Mouse (Mus musculus) cerebellum, adult 11-12 months (tissue): Measurements from ENCODE around the gene Nhp2.
A peak's percentile ranks its signal among the peaks of the same experiment; 100 is the strongest.
"Not testable (repeated sequence)": the region's sequence is repeated elsewhere in the genome, so short reads cannot be mapped to it uniquely, and the experiment has no call there.

Source experiments
- DNase-seq: peaks from one replicate; pipeline ENCODE4 v3.0.0; 2022

The Nhp2 gene

DNA sequence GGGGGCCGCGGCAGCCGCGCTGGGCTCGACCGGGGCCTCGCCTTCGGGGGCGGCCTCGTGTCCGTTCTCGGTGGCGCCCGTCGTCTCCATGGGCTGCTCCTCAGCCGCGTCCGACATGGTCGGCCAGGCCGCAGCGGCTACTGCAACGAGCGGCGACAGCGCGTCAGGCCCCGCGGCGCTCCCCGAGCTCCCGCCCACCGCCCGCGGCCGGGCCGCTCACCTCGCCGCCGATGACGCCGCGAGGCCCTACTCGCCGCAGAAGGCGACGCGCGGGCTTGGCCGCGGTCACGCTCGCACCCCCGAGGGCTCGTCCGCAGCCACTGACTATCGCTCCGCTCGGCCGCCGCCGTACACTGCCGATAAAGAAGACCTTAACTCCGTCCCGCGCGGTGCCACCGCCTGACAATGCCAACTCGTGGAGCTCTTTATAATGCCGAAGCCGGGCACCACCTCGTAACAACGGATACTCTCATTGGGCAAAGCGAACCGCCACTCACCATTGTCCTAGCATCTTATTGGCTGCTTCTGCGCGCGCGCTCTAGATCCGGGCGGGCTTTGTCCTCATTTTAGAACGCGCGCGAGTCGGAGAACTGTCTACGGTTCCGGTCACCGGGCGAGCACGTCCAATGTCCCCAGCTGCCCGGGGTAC lies 13.0 kb upstream of the Nhp2 start, which contains the start of gene Hnrnpab:
Gene Hnrnpab, minus strand, starts transcription at position 401 of the 649 bp plus-strand sequence.
- peak; percentile 97 for DNase-seq

DNA sequence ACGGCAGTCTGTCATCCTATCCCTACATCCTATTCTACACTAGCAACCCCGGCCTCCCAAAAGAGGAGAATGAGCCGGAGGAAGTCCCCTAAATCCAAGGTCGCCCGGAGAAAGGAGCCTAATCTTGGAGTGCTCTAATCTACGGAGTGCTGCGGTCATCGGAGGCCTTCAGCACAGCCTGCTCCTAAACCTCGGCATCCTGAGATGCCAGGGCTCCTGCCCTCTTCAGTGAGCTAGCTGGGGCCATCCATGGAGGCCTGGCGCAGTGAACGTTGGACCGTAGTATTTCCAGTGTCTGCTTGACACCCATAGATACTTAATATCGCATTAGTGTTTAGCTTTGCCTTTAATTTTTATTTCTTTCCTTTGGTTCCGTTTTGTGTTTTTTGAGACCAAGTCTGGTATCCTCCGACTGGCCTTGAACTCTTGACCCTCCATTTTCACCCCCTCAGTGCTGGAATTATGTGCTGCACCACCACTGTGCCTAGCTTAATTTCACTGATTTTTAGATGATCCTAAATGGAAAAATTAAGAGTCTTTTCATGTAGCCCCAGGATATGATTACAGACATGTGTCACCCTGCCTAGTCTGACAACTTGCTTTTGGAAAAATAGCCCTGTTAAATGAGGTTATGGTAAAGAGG lies 12.3 kb upstream of the Nhp2 start:
- DNase-seq = no peak

DNA sequence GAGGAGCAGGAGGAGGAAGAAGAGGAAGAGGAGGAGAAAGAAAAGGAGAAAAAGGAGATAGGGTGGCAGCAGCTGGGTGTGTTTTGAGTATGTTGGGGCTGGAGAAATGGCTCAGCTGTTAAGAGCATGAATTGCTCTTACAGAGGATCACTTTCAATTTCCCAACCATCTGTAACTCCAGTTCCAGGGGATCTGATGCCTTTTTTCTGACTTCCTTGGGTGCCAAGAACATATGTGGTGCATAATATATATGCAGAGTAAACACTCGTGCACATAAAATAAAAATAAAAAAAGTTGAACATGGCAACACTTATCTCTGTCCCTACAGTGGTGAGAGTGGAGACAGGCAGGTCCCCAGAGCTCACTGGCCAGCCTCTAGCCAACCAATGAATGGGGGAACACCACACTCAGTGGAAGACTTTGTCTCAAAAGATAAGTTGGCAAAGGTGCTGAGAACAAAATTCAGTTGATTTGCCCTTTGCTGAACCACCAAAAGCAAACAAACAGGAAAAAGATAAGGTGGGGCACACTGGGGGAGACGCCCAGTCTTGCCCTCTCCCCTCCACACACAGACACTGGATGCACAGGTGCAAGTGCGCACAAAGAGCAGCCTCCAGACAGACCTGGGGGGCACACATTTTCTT lies 10.1 kb upstream of the Nhp2 start:
- no peak for DNase-seq

DNA sequence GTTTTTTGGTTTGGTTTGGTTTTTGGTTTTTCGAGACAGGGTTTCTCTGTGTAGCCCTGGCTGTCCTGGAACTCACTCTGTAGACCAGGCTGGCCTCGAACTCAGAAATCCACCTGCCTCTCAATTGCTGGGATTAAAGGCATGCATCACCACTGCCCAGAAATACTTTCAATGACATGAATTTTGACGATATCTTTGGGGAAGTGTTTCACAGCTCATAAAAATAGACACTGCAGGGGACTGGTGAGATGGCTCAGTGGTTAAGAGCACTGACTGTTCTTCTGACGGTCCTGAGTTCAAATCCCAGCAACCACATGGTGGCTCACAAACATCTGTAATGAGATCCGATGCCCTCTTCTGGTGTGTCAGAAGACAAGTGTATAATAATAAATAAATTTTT lies 9.6 kb upstream of the Nhp2 start:
- not testable (repeated sequence) for DNase-seq

DNA sequence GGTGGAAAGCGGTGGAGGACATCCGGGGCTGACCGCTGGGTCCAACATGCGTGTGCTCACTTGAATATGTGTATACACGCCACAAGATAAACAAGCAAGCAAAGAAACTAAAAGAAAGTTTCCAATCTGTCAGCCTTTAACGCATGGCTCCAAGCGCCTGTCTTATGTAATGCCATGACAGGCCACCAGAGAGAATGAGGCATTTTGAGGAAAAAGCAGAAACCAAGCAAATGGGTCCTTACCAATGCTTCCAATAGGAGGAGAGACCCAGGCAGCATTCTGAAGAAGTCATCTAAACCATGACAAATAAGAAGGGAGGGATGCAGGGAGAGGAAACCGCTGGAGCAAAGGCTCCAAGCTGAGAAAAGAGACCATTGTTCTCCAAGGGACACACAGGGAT lies 5.3 kb upstream of the Nhp2 start:
- DNase-seq = no peak

DNA sequence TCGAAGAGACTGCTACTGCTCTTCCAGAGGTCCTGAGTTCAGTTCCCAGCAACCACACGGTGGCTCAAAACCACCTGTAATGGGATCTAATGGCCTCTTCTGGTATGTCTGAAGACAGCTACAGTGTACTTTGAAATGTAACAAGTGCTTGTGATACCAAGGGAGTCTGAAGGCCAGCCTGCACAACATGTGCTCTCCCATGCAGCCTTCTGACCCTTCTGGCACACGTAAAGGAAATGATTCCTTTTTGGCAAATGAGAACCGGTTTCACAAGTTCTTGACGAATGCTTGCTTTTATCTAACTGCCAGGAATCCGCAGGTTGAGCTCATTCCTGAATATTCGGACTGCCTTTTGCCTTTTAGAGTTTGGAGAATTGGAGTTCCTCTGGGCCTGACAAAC lies 4.4 kb upstream of the Nhp2 start:
- DNase-seq = no peak

DNA sequence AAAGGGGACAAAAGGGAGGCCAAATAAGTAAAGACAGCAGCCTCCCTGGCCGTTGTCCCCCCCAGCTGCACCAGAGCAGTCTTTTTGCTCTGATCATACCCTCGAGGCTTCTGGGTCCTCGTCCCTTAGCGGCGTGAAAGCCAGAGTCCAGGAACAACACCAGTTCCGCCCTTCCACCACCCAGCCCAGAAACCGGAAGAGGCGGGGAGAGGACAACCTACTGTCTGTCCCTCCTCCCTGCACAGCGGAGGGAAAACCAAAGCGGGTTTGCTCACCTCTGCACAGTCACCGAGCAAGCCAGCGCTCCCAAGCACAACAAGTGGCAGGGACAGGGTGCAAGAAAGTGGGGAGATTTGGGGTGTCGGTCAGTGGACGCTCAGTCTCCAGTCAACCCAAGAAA lies 3.9 kb upstream of the Nhp2 start:
- DNase-seq = peak; percentile 31

DNA sequence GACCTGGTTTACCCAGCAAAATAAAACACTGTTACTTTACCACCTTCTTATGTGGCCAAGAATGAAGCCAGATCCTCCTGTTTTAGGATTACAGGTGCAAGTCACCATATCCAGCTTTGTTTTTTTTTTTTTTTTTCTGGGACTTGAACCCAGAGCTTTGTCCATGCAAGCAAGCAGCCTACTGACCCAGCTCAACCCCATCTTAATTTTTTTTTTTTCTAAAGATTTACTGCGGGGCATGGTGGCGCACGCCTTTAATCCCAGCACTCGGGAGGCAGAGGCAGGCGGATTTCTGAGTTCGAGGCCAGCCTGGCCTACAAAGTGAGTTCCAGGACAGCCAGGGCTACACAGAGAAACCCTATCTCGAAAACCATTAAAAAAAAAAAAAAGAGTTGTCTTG lies 3.4 kb upstream of the Nhp2 start:
- not testable (repeated sequence) for DNase-seq

DNA sequence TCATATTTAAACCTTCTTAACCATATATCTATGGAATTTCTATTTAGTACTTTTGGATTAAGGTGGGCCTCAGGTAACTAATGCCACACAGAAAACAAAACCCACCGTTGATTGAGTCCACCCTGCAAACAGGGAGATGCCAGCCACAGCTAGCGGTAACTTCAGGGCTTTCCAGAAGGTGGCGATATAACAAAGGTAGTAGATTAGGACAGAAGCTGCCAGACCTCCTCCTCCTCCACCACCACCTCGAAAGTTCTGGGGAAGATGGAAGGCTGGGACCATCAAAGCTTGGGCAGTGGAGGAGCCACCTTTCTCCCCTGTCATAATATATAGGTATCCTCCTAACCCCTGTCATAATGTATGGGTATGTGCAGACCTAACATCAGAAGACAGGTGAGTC lies 1.8 kb upstream of the Nhp2 start:
- DNase-seq = peak; percentile 65

DNA sequence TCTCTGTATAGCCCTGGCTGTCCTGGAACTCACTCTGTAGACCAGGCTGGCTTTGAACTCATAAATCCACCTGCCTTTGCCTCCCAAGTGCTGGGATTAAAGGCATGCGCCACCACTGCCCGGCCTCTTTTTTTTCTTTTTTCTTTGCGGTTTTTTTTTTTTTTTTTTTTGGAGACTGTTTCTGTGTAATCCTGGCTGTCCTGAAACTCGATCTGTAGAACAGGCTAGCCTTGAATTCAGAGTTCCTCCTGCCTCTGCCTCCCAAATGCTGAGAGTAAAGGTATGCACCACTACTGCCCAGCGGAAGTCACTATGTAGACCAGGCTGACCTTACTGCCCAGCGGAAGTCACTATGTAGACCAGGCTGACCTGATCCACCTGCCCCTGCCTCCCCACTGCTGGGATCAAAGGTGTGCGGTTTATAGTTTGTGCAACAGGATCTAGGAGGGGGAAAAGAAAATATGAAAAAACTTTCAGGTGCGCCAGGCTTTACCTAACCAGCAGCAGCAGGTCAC lies 584 bp upstream of the Nhp2 start:
- no peak for DNase-seq

DNA sequence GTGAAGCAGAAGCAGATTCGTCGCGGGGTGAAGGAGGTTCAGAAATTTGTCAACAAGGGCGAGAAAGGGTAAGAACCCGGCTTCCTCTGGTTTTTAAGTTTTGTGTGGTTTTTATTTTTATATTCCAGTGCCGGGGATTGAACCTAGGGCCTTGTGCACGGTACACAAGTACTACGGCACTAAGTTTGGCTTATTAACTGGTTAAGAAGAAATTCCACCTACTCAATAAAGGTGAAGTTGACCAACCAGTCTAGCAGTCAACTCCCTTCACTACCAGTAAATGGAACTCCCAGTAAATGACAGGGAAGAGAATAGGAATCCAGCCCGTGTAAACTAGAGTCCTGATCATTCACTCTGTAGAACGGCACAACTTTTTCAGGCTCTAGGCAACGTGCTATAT lies 549 bp downstream of the Nhp2 start:
- DNase-seq = no peak

DNA sequence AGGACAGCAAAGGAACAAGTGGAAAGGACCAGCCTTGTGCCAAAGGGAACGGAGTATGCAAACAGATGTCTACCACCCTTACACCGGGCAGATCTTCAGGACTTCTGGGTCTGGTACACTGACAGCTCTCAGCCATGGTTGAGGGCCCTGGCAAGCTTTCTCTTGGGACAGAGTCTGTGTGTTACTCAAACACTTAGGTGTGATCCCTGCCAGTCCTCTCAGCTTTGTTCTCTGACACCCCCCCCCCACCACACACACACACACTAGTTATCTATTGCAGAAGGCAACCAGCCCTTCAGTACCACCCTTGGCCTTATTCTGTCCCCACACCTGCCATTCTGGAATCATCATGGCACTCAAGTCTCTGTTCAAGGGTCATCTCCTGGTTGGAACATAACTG lies 2.2 kb downstream of the Nhp2 start:
- DNase-seq = no peak

DNA sequence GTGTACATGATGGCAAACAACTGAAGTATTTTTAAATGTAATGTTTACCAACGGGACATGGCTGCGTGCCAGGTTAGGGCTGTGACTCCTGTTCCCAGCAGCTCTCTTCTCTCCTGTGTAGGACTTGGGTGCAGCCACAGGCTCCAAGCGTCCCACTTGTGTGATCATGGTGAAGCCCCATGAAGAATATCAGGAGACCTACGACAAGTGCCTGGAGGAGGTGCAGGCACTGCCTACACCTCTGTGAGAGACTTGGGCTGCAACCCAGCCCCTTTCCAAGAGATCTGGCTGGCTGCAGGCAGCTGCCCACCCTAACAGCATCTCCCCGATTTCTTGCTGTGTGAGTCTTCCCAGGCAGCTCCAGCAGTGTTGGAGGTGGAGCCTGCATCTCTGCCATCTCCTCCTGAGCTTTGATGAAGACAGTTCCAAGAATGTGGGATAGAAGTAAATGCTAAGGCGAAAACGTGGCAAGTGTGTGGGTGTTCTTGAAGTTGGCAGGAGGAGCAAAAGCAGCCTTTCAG lies 3.5 kb downstream of the Nhp2 start:
- DNase-seq = no peak

DNA sequence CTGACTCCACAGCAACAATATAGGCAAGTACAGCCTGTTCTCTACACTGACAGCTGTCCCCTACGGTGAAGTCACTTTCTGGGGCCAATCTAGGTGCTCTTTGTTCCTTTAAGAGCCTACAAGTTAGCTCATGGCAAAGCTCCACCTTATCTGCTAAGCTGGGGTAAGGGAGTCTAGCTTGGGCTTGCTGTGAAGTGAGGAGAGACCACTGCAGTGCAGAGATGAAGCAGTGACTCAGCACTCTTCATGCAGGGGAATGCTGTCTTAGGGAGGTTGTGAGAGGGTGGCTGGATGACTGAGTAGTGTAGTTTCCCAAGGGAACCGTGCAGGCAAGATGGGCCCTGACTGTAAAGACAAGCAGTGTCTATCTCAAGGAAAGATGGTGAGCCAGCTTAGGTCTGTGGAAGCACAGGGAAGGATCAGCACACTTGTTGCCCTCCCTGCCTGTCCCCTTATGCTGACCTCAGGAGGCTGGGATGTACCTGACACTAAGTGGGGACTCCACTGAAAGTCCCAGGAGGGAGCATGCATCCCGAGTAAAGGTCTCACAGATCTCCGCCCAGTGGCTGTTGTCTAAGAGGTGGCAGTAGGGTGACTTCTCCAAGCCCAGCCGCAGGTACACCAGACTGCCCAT lies 5.8 kb downstream of the Nhp2 start:
- DNase-seq = no peak

DNA sequence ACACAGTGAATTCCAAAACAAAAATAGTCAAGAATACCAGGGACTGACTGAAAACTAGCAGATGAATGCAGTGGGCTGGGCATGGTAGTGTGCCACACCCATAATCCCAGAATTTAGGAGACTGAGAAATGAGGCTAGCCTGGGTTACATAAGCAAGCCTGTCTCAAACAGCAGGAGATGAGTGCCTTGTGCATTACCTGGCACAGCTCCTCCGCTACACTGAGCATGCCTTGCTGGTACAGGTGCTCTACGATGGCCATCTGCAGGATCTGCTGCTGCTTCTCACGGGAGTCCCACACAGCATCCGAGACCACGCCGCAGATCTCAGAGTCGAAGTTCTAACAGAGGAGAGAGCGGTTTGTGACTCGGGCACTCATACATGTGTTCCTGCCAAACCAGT lies 7.9 kb downstream of the Nhp2 start:
- peak; percentile 63 for DNase-seq

DNA sequence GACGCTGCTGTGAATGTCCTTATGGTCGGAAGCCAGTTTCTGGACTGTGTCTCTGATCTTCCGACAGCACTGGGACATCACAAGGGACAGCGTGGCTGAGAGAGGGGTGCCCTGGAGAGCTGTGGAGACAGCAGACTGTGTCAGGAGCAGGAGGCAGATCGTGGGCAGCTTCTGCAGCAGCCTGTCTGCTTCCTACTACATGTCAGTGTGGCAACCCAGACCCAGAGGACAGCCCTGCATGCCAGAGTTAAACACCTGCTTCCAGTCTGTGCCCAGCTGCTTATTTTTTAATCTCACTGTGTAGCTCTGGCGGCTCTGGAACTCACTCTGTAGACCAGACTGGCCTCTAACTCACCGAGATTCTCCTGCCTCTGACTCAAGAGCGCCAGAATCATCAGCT lies 8.4 kb downstream of the Nhp2 start:
- DNase-seq = no peak

DNA sequence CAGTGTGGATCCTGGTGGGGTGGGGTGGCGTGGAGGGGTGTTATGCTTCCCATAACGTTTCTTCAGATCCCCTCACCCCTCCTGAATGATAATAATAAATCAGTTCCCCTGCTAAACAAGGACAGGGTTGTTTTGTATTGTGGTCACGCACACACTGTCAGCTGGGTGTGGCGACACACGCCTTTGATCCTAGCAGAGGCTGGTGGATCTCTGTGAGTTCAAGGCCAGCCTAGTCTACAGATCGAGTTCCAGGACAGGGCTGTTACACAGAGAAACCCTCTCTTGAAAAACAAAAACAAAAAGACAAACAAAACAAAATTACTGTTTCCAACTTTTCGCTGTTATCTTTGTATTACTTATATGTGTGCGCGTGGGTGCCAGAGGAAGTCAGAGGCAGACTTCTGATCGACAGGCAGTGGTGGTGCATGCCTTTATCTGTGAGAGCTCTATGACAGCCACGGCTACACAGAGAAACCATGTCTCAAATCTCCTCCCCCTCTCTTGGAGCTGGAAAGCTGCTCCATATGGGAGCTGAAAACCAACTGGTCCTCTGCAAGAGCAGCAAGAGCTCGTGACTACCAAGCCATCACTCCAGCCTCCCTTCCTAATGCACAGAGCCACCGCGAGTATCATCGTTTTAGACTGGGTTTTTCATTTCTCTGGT lies 10.2 kb downstream of the Nhp2 start:
- no peak for DNase-seq

DNA sequence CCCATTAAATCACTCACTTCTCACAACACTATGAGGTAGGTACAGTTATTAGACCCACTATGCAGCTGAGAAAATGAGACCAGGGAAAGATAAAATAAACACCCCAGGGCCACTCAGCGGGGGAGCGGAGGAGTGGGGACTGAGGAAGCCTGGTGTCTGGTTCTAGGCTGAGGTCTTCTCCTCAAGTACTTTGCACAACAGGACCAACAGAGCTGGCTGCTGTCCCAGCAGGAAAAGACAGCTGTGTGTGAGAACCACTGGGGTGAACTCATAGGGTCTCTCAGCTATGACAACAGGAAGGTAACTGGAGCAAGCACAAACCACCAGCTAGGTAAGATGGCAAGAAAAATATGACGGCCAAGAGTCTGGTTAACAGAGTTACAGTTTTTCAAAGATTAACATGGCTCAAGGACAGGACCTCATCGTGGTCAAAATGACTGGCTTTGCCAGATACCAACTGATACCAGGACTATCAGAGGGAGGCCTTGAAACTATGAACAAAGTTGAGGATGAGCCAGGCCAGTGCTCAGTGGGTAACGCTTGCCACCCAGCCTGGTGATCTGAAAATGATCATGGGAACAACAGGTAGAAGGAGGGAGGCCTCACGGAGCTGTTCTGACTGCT lies 12.7 kb downstream of the Nhp2 start:
- DNase-seq = no peak

DNA sequence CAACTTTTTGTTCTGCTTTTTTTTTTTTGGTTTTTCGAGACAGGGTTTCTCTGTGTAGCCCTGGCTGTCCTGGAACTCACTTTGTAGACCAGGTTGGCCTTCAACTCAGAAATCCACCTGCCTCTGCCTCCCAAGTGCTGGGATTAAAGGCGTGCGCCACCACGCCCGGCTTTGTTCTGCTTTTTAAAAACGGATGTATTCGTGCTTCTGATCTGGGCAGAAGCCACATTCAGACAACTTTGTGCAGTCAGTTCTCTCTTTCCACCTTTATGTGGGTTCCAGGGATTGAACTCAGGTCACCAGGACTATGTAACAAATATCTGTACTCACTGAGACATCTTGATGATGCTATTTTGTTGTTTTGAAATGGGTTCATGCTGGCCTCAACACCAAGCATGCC lies 13.7 kb downstream of the Nhp2 start:
- DNase-seq = not testable (repeated sequence)

DNA sequence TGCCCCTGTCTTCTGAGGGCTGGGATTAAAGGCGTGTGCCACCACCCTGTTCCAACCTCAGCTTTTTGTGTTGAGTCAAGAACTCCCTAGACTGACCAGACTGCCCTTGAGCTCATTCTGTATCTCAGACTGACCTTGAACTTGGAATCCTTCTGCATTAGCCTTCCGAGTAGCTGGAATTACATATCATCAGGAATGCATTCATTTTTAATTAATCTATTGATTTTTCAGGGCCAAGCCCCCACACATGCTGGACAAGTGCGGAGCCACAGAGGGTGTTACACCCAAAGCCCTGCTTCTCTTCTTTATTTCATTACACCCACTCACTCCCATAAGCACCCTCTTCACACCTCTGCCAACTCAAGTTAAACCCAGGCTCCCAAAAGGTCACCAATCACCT lies 14.2 kb downstream of the Nhp2 start:
- DNase-seq = no peak

DNA sequence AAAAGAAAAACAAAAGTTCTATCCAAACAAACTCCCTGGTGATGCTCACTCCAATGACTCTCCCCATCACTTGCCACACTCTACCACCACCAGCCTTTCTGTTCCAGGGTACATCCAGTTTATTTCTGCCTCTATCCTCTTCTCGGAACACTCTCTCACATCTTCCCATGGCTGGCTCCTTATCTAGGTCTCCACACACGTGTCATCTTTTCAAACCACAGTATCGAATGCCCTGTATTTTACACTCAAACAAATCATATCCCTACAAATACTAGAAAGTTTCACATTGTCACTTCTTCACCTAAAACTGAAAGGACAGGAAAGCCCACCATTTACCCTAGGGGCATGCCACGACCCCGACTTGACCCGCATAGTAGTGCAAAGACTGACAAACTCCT lies 15.6 kb downstream of the Nhp2 start:
- DNase-seq = no peak

DNA sequence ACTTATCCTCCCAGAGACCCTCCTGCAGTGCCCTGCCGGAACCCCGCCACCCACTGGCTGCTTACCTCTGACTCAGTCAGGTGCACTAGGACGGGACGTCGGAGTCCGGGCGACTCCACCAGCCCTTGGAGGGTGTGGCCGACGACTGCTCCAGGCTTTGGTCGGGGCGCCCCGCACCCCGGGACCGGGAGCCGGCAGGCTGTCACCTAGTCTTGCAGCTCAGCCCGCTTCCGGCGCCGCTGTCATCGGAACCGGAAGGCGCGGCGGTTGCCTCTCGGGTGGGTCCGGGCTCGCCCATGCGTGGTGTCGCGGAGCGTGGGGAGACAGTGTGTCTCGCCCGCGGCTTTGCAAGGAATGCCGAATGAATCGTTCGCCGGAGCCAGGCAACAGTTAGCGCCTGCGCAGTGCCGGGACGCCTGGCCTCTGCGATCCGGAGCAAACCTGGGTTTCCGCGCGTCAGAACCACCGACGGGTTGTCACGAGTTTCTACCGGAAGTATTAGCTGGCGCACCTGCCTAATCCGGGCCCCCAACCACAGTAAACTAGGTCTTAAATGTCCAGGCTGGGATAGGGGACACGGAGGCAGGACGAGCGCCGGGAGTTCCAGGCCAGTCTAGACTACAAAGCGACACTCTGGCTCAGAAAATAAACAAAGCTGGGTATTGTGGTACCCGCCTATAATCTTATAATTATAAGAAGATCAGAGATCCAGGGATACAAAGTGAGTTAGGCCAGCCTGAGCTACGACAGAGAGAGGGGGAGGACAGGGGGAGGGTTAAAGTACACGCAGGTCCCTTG lies 16.2 kb downstream of the Nhp2 start, which contains the start of gene Rmnd5b:
Gene Rmnd5b, minus strand, starts transcription at position 372 of the 798 bp plus-strand sequence.
- DNase-seq = peak; percentile 92
